Mouse (Mus musculus) intestine, embryonic 16.5 days (tissue): ENCODE data around the gene Garnl3. TPM values are rescaled to one million over a fixed set of nuclear protein-coding genes. Genes with fewer than 3 reads are reported as not detected.

Source experiments
- ATAC-seq: fragments of 200-750 bp; cut with Nextera tagmentation; 2 replicates; pipeline ENCODE4 v1.8.0; 2017; ENCODE audit warnings: moderate TSS enrichment, moderate library complexity
- H3K27ac ChIP-seq: fragments of 300-500 bp; sonication (generic); 2 replicates; pipeline ENCODE4 v1.5.1; 2014; ENCODE audit warnings: mild to moderate bottlenecking, low read length
- H3K27me3 ChIP-seq: fragments of 300-500 bp; sonication (generic); replicated peaks from 2 replicates; pipeline ENCODE4 v1.6.1; 2014; ENCODE audit warnings: low read length, control low read depth, mixed read lengths; ENCODE audit not compliant: control insufficient read depth, insufficient read depth
- H3K36me3 ChIP-seq: fragments of 300-500 bp; sonication (generic); 2 replicates; pipeline ENCODE4 v1.6.1; 2014; ENCODE audit warnings: low read length, control low read depth; ENCODE audit not compliant: control insufficient read depth, insufficient read depth
- H3K4me1 ChIP-seq: fragments of 300-500 bp; sonication (generic); 2 replicates; pipeline ENCODE4 v1.6.1; 2014; ENCODE audit warnings: low read length, control low read depth, mixed read lengths; ENCODE audit not compliant: control insufficient read depth, insufficient read depth
- H3K4me2 ChIP-seq: fragments of 300-500 bp; sonication (generic); 2 replicates; pipeline ENCODE4 v1.6.1; 2014; ENCODE audit warnings: low read depth, low read length, control low read depth
- H3K4me3 ChIP-seq: fragments of 300-500 bp; sonication (generic); 2 replicates; pipeline ENCODE4 v1.5.1; 2014; ENCODE audit warnings: mild to moderate bottlenecking, low read length
- H3K9ac ChIP-seq: fragments of 300-500 bp; sonication (generic); 2 replicates; pipeline ENCODE4 v1.6.1; 2014; ENCODE audit warnings: low read depth, low read length
- H3K9me3 ChIP-seq: fragments of 300-500 bp; sonication (generic); 2 replicates; pipeline ENCODE4 v1.6.1; 2016; ENCODE audit warnings: low read length, control low read depth; ENCODE audit not compliant: control insufficient read depth
- WGBS: fragments of 180-500 bp; shearing (Covaris S2); extraction: QIAGEN DNeasy Blood & Tissue Kit; methylation state at CpG from one replicate; pipeline ENCODE4 v1.1.7; 2014; 5-methylcytosine and 5-hydroxymethylcytosine counted together
- polyA plus RNA-seq: library from polyadenylated mRNA; unstranded; fragments of >200 nt; fragmentation: Nextera tagmentation; extraction: Ambion mirVana; gene quantifications from 2 replicates; pipeline ENCODE4 v1.2.1, GENCODE M21; 2015

Gene Garnl3
- polyA plus RNA-seq, 1 experiment from 2014 or later: 10.2 TPM

- Histone ChIP-seq H3K27me3 (no peaks in the 10 kb centered on the region), H3K9me3 (no peaks in the 10 kb centered on the region), H3K4me3 (no peak overlapping the region), H3K36me3 (peaks cover 12% of the 10 kb centered on the region), H3K9ac (no peak overlapping the region), H3K4me2 (no peak overlapping the region), H3K4me1 (peaks cover 7% of the 10 kb centered on the region), H3K27ac (no peak overlapping the region)
- 46% methylated on average over 8 of the region's 8 CpGs for WGBS
- ATAC-seq: no peak
Measured at GRCm38 (mm10) chr2:32957344-32957743, 174.1 kb downstream of the Garnl3 start.

GRCm38 (mm10) chr2:32954581-32954980 is 176.9 kb downstream of the Garnl3 start:
- 91% methylated on average over 2 of the region's 2 CpGs for WGBS
- Histone ChIP-seq H3K4me3 (no peak overlapping the region), H3K9ac (no peak overlapping the region), H3K4me1 (no peaks in the 10 kb centered on the region), H3K4me2 (no peak overlapping the region), H3K27me3 (no peaks in the 10 kb centered on the region), H3K36me3 (peaks cover 16% of the 10 kb centered on the region), H3K27ac (no peak overlapping the region), H3K9me3 (no peaks in the 10 kb centered on the region)
- no peak for ATAC-seq

- H3K36me3 ChIP-seq: peaks cover 9% of the 10 kb centered on the region; the same call in 1 of the 2 replicates
- no peak for ATAC-seq
Measured at GRCm38 (mm10) chr2:32947454-32947853, 184.0 kb downstream of the Garnl3 start.

GRCm38 (mm10) chr2:32940483-32940882 is 191.0 kb downstream of the Garnl3 start:
- WGBS: 89% methylated on average over 4 of the region's 4 CpGs
- H3K9me3 ChIP-seq: no peaks in the 10 kb centered on the region
- H3K9ac ChIP-seq: no peak overlapping the region
- H3K27ac ChIP-seq: no peak overlapping the region
- H3K4me2 ChIP-seq: no peak overlapping the region
- no peaks in the 10 kb centered on the region for H3K27me3 ChIP-seq
- no peaks in the 10 kb centered on the region for H3K4me1 ChIP-seq
- no peak for ATAC-seq
- no peak overlapping the region for H3K4me3 ChIP-seq
- H3K36me3 ChIP-seq: peaks cover 12% of the 10 kb centered on the region

More at GRCm38 (mm10) chr2:32947454-32947853, 184.0 kb downstream of the Garnl3 start:
- no peak overlapping the region for H3K4me3 ChIP-seq
- H3K9ac ChIP-seq: no peak overlapping the region
- no peaks in the 10 kb centered on the region for H3K27me3 ChIP-seq
- no peak overlapping the region for H3K27ac ChIP-seq
- H3K4me2 ChIP-seq: no peak overlapping the region
- no peaks in the 10 kb centered on the region for H3K4me1 ChIP-seq
- H3K9me3 ChIP-seq: no peaks in the 10 kb centered on the region
- 88% methylated on average over 11 of the region's 11 CpGs for WGBS

GRCm38 (mm10) chr2:32939418-32939817 is 192.0 kb downstream of the Garnl3 start:
- H3K4me3 ChIP-seq: no peak overlapping the region
- no peak overlapping the region for H3K4me2 ChIP-seq
- ATAC-seq: no peak
- no peaks in the 10 kb centered on the region for H3K27me3 ChIP-seq
- no peak overlapping the region for H3K9ac ChIP-seq
- peaks cover 6% of the 10 kb centered on the region for H3K36me3 ChIP-seq
- no peak overlapping the region for H3K27ac ChIP-seq
- WGBS: 79% methylated on average over 5 of the region's 5 CpGs
- H3K4me1 ChIP-seq: no peaks in the 10 kb centered on the region
- no peaks in the 10 kb centered on the region for H3K9me3 ChIP-seq

- WGBS: 90% methylated on average over 5 of the region's 5 CpGs
- ATAC-seq: no peak
- Histone ChIP-seq H3K36me3 (peaks cover 6% of the 10 kb centered on the region), H3K27ac (no peak overlapping the region), H3K4me1 (no peaks in the 10 kb centered on the region), H3K4me3 (no peak overlapping the region), H3K9me3 (no peaks in the 10 kb centered on the region), H3K4me2 (no peak overlapping the region), H3K27me3 (no peaks in the 10 kb centered on the region), H3K9ac (no peak overlapping the region)
Measured at GRCm38 (mm10) chr2:32938741-32939140, 192.7 kb downstream of the Garnl3 start.

Other genes with a start within 250 kb of the Garnl3 start
- 141 and 162 TPM in 2 replicates for gene Rpl12, start 170.1 kb downstream of the Garnl3 start, polyA plus RNA-seq
- 6.8 and 7.8 TPM in 2 replicates for gene Lrsam1, start 170.0 kb downstream of the Garnl3 start, polyA plus RNA-seq
- 21.5 and 26.6 TPM in 2 replicates for gene Slc2a8, start 149.6 kb downstream of the Garnl3 start, polyA plus RNA-seq
- gene Angptl2, start 84.4 kb upstream of the Garnl3 start, polyA plus RNA-seq: 41.6 and 42.9 TPM in 2 replicates
- 6.3 and 8.0 TPM in 2 replicates for gene Ralgps1, start 239.8 kb upstream of the Garnl3 start, polyA plus RNA-seq